22 mouse cellular contexts compared by ENCODE assay signal in the genomic region with DNA sequence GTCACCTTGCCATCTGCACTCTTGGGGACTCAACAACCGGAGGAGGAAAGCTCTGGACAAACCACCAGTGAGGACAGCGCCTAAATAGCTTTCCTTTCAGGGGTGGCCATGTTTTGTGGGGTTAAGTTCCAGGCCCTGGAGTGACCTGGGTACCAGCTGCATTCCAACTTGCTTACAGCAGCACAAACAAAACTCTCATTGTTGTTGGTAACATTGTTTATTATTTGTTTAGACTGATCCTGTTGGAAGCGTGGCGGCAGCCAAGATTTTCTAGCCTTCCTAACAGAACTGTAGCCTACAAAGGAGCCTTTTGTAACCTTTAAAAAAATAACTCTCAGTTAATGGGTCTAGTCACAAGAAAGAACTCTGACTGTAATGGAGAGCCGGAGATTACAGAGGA. TPM values are rescaled to one million over a fixed set of nuclear protein-coding genes. Genes with fewer than 3 reads are reported as not detected.
DNase-seq lines count a peak whose midpoint lies in the region; ATAC-seq and TF ChIP-seq lines count a peak whose summit lies in the region.
"Had no signal": no experiment of that assay in that cellular context is flagged by ENCODE, and none has a peak within 500 bp of the region (broad histone marks: within the 10 kb centered on the region; RNA-seq: fewer than 3 reads in every experiment).

No protein-coding gene starts in this region.

- ATAC-seq in neural tube, embryonic 13.5 days (ENCODE audit: low read depth), result 0 out of 2 replicates have a peak, but pooled peaks have one; percentile 11
- ATAC-seq in forebrain, embryonic 16.5 days, result peak; percentile 66
- ATAC-seq: inflammation-experienced regulatory T-cells, adult 6 months; liver, embryonic 12.5 days had no signal

- no peak overlapping the region for H3K9ac ChIP-seq in neural tube, embryonic 13.5 days
- H3K9ac ChIP-seq in forebrain, embryonic 16.5 days (replicated peaks; ENCODE audit: low read depth, low read length), result no peak overlapping the region
- H3K9ac ChIP-seq: hindbrain, embryonic 14.5 days; limb, embryonic 13.5 days; liver, embryonic 12.5 days had no signal

- 67% methylated on average over 5 of the region's 5 CpGs for WGBS in neural tube, embryonic 13.5 days
- WGBS in forebrain, embryonic 16.5 days, result 22% methylated on average over 5 of the region's 5 CpGs

- H3K9me3 ChIP-seq in neural tube, embryonic 13.5 days, result no peaks in the 10 kb centered on the region
- H3K9me3 ChIP-seq in forebrain, embryonic 16.5 days (ENCODE audit: control insufficient read depth, low read length), result no peaks in the 10 kb centered on the region
- H3K9me3 ChIP-seq: heart, embryonic 10.5 days; limb, embryonic 13.5 days; liver, embryonic 12.5 days had no signal

- no peak overlapping the region for H3K4me3 ChIP-seq in layer of hippocampus, adult 2 months
- no peak overlapping the region for H3K4me3 ChIP-seq in neural tube, embryonic 13.5 days
- H3K4me3 ChIP-seq in forebrain, embryonic 16.5 days (replicated peaks; ENCODE audit: low read length), result no peak overlapping the region
- H3K4me3 ChIP-seq: heart, embryonic 10.5 days; limb, embryonic 13.5 days; liver, embryonic 12.5 days had no signal

- H3K27me3 ChIP-seq in neural tube, embryonic 13.5 days, result no peaks in the 10 kb centered on the region
- H3K27me3 ChIP-seq in forebrain, embryonic 16.5 days (replicated peaks; ENCODE audit: control insufficient read depth, insufficient read depth, low read length), result no peaks in the 10 kb centered on the region
- H3K27me3 ChIP-seq: limb, embryonic 13.5 days; liver, embryonic 12.5 days had no signal

- DNase-seq in layer of hippocampus, adult 2 months (ENCODE audit: low spot score in 2 of 2), result no peak
- DNase-seq in layer of hippocampus, adult 11-12 months (ENCODE audit: low spot score), result no peak
- no peak for DNase-seq in neural tube, embryonic 10.5 days (ENCODE audit: extremely low spot score, low spot score)
- DNase-seq in brain, adult 2 months (ENCODE audit: low read depth, low spot score), result peak; percentile 43
- DNase-seq in urinary bladder, postnatal 14 days (ENCODE audit: low spot score), result no peak
- DNase-seq: adrenal gland, postnatal 10 days; cerebellum, adult 11-12 months; heart, postnatal 4 days; kidney, adult 18-20 months; kidney, postnatal 4 days; lung, adult 18-20 months; right cerebral cortex, postnatal 4 days; thymus, adult 18-20 months; thymus, postnatal 36 days had no signal

- 0 out of 2 replicates have a peak overlapping the region, but pooled peaks have one; percentile 0 for H3K27ac ChIP-seq in layer of hippocampus, adult 2 months
- no peak overlapping the region for H3K27ac ChIP-seq in neural tube, embryonic 13.5 days (replicated peaks)
- no peak overlapping the region for H3K27ac ChIP-seq in forebrain, embryonic 16.5 days (ENCODE audit: low read length)
- H3K27ac ChIP-seq: heart, embryonic 10.5 days; hindbrain, embryonic 14.5 days; limb, embryonic 13.5 days; liver, embryonic 12.5 days had no signal

- no peaks in the 10 kb centered on the region for H3K4me1 ChIP-seq in neural tube, embryonic 13.5 days (replicated peaks)
- no peaks in the 10 kb centered on the region; the same call in 1 of the 2 replicates for H3K4me1 ChIP-seq in forebrain, embryonic 16.5 days (replicated peaks; ENCODE audit: control insufficient read depth, insufficient read depth, low read length)
- H3K4me1 ChIP-seq: heart, embryonic 10.5 days; limb, embryonic 13.5 days; liver, embryonic 12.5 days had no signal

- no peak overlapping the region for H3K4me2 ChIP-seq in neural tube, embryonic 13.5 days
- no peak overlapping the region for H3K4me2 ChIP-seq in forebrain, embryonic 16.5 days (ENCODE audit: low read length)
- H3K4me2 ChIP-seq: hindbrain, embryonic 14.5 days; limb, embryonic 13.5 days; liver, embryonic 12.5 days; midbrain, embryonic 11.5 days had no signal

- TF ChIP-seq CTCF in layer of hippocampus, adult 2 months (conservative IDR thresholded peaks at IDR 0.05), result no peak

- no peaks in the 10 kb centered on the region for H3K36me3 ChIP-seq in neural tube, embryonic 13.5 days
- H3K36me3 ChIP-seq in forebrain, embryonic 16.5 days (ENCODE audit: control insufficient read depth, insufficient read depth), result no peaks in the 10 kb centered on the region
- H3K36me3 ChIP-seq: heart, embryonic 10.5 days; limb, embryonic 13.5 days; liver, embryonic 12.5 days had no signal

RNA-seq across cellular contexts. Expression of gene Pja2, which starts 30.9 kb away (rescaled TPM):
- total RNA-seq in layer of hippocampus, adult 2 months (2021), result 100 to 1,000 TPM; 444 to 450 TPM
- 151 and 178 TPM in 2 replicates for polyA plus RNA-seq in neural tube, embryonic 13.5 days (2015; fragmentation: Nextera tagmentation; extraction: Ambion mirVana)
- polyA plus RNA-seq in forebrain, embryonic 16.5 days (2015; fragmentation: Nextera tagmentation; extraction: Ambion mirVana), result 167 TPM in 2 replicates
